Mouse (Mus musculus) kidney, postnatal 14 days (tissue): Measurements from ENCODE around the gene Olfr1282.
"Not testable (repeated sequence)": the region's sequence is repeated elsewhere in the genome, so short reads cannot be mapped to it uniquely, and the experiment has no call there.

Source experiments
- DNase-seq: peaks from one replicate; pipeline ENCODE4 v3.0.0; 2022; ENCODE audit warnings: mixed read lengths

The Olfr1282 gene

GRCm38 (mm10) chr2:111335976-111336375, at the start of gene Olfr1282:
Gene Olfr1282 (minus strand): TSS chr2:111336076.
- DNase-seq, result no peak

GRCm38 (mm10) chr2:111375222-111375621, 39.3 kb upstream of the Olfr1282 start, which contains the start of gene Olfr1284:
Gene Olfr1284 (plus strand): TSS chr2:111375522.
- no peak for DNase-seq

- no peak for DNase-seq
Observed at GRCm38 (mm10) chr2:111366490-111366889, 30.6 kb upstream of the Olfr1282 start, which contains the start of gene Olfr1283. Gene Olfr1283 (plus strand): TSS chr2:111366790.

GRCm38 (mm10) chr2:111333721-111334120, 2.2 kb downstream of the Olfr1282 start:
- not testable (repeated sequence) for DNase-seq

GRCm38 (mm10) chr2:111326220-111326619, 9.7 kb downstream of the Olfr1282 start, which contains the start of gene Olfr1281:
Gene Olfr1281 (plus strand): TSS chr2:111326520.
- DNase-seq, result no peak

GRCm38 (mm10) chr2:111313717-111314116, 22.2 kb downstream of the Olfr1282 start, which contains the start of gene Olfr1280:
Gene Olfr1280 (plus strand): TSS chr2:111314017.
- DNase-seq, result no peak

- no peak for DNase-seq
Observed at GRCm38 (mm10) chr2:111300374-111300773, 35.5 kb downstream of the Olfr1282 start, which contains the start of gene Olfr1279. Gene Olfr1279 (plus strand): TSS chr2:111300635.

- no peak for DNase-seq
Observed at GRCm38 (mm10) chr2:111298541-111298940, 37.3 kb downstream of the Olfr1282 start.

- no peak for DNase-seq
Observed at GRCm38 (mm10) chr2:111289836-111290235, 46.0 kb downstream of the Olfr1282 start, which contains the start of gene Olfr1278. Gene Olfr1278 (plus strand): TSS chr2:111290136.
